Mouse (Mus musculus) liver, adult 2 months (tissue): ENCODE data around the gene Marc2.

Source experiments
- CTCF ChIP-seq: fragments of 200-500 bp; IDR thresholded peaks from 2 replicates; pipeline ENCODE4 v1.5.1; 2011; ENCODE audit warnings: low read depth, low read length, control low read depth
- POLR2A ChIP-seq: fragments of 200-500 bp; IDR thresholded peaks from 2 replicates; pipeline ENCODE4 v1.6.1; 2011; ENCODE audit warnings: low read length, control low read depth; ENCODE audit not compliant: insufficient read depth; ENCODE audit errors: extremely low read depth

GRCm38 (mm10) chr1:184833499-184833898 lies 12.8 kb downstream of the Marc2 start:
- no peak for TF ChIP-seq CTCF
- TF ChIP-seq POLR2A, result no peak
